Mouse (Mus musculus): ENCODE results near the gene Mrps17. TPM values are rescaled to one million over a fixed set of nuclear protein-coding genes. Genes with fewer than 3 reads are reported as not detected.

Gene Mrps17
- polyA plus RNA-seq, 1 experiment from 2014 or later: 187 TPM

DNA sequence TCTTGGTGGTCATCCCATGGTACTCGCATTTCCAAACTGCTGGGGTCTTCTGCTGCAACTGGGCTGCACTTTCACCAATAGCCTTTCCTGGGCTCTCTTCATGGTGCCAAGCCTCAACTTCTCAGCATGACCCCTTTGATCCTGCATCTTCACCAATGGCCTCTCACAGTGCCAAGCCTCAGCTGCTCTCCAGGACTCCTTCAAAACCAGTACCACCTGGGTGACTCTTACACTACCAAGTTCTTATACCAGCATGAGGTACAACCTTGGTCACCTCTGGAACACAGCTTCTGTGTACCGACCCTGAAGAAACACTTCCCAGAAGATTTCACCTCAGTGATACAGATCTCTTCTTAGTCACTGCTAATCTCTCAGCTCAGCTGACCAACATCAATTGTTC, 6.9 kb upstream of the Mrps17 start, which contains the start of gene Sept14:
TSS of gene Sept14 (minus strand) at position 101 of the 400 bp plus-strand sequence.
- no peaks in the 10 kb centered on the region for H3K9me3 ChIP-seq

DNA sequence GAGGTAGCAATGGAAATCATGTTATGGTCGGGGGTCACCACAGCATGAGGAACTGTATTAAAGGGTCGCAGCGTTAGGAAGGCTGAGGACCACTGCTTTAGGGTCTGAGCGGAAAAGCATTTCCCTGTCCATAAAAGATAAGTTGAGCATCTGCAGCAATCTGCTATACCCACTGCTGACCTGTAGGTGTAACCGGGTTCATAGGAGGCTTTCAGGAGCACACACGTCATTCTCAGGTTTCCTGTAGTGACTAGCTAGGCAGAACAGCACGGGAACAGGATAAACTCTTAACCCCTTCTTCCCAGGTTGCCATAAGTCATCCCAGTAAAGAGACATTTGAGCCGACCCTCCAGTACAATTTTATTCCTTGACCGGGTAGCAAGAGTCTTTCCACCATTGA, 1.7 kb downstream of the Mrps17 start:
- no peak overlapping the region for H3K4me3 ChIP-seq
- no peak overlapping the region for H3K4me2 ChIP-seq (replicated peaks)
- no peak for ATAC-seq (ENCODE audit: insufficient number of reproducible peaks, insufficient read depth, low FRiP score, low TSS enrichment)
- no peak overlapping the region for H3K9ac ChIP-seq
- H3K4me1 ChIP-seq: peaks cover 7% of the 10 kb centered on the region; the same call in 1 of the 2 replicates
- 79% methylated on average over 9 of the region's 9 CpGs for WGBS
- H3K27me3 ChIP-seq: no peaks in the 10 kb centered on the region
- no peak overlapping the region for H3K27ac ChIP-seq
- peaks cover 36% of the 10 kb centered on the region for H3K36me3 ChIP-seq
- H3K9me3 ChIP-seq: no peaks in the 10 kb centered on the region

More for the DNA sequence above, 6.9 kb upstream of the Mrps17 start, which contains the start of gene Sept14:
- no peaks in the 10 kb centered on the region for H3K27me3 ChIP-seq
- no peak within 1 kb of the TSS for H3K4me3 ChIP-seq
- no peak within 1 kb of the TSS for H3K27ac ChIP-seq
- no peaks in the 10 kb centered on the region for H3K36me3 ChIP-seq
- H3K4me2 ChIP-seq (replicated peaks): no peak within 1 kb of the TSS
- no peak within 1 kb of the TSS for H3K9ac ChIP-seq
- H3K4me1 ChIP-seq: no peaks in the 10 kb centered on the region
- no peak for ATAC-seq (ENCODE audit: insufficient number of reproducible peaks, insufficient read depth, low FRiP score, low TSS enrichment)
- WGBS: 71% methylated on average over 2 of the region's 2 CpGs

- no peaks in the 10 kb centered on the region for H3K9me3 ChIP-seq
- WGBS: 85% methylated on average over 3 of the region's 3 CpGs
- no peak overlapping the region for H3K27ac ChIP-seq
- no peak for ATAC-seq (ENCODE audit: insufficient number of reproducible peaks, insufficient read depth, low FRiP score, low TSS enrichment)
- peaks cover 36% of the 10 kb centered on the region for H3K36me3 ChIP-seq
- no peak overlapping the region for H3K4me2 ChIP-seq (replicated peaks)
- H3K4me1 ChIP-seq: peaks cover 7% of the 10 kb centered on the region; the same call in 1 of the 2 replicates
- no peak overlapping the region for H3K4me3 ChIP-seq
- no peak overlapping the region for H3K9ac ChIP-seq
- no peaks in the 10 kb centered on the region for H3K27me3 ChIP-seq
Measured at GRCm38 (mm10) chr5:129720176-129720575, 4.9 kb downstream of the Mrps17 start.

DNA sequence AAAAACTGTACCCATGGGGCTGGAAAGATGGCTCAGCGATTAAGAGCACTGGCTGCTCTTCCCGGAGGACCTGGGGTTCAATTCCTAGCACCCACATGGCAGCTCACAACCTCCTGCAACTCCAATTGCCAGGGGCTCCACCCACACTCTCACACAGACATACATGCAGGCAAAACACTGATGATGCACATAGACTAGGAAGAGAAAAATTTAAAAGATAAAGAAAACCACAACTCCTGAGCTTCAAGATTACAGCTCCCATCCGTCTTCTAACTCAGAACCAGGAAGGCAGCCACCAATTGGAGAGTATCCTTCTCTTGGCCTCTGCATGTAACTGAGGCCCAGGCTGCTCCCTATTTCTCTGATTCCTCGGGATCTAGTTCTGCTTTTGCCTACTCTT, 9.0 kb downstream of the Mrps17 start:
- WGBS: 61% methylated on average over 4 of the region's 4 CpGs
- H3K27ac ChIP-seq: 0 out of 2 replicates have a peak overlapping the region, but pooled peaks have one; percentile 96
- H3K9ac ChIP-seq: peak overlapping the region; percentile 93

GRCm38 (mm10) chr5:129724834-129725773, 9.8 kb downstream of the Mrps17 start, which contains the start of gene Nipsnap2:
Gene Nipsnap2, plus strand, starts transcription at chr5:129725063.
- H3K4me3 ChIP-seq: peak within 1 kb of the TSS; percentile 88
- peaks cover 1% of the 10 kb centered on the region; the same call in 1 of the 2 replicates for H3K36me3 ChIP-seq
- no peaks in the 10 kb centered on the region for H3K27me3 ChIP-seq
- H3K4me1 ChIP-seq: peaks cover 10% of the 10 kb centered on the region; the same call in 1 of the 2 replicates
- WGBS: under 1% methylated on average over 87 of the region's 93 CpGs
- ATAC-seq (ENCODE audit: insufficient number of reproducible peaks, insufficient read depth, low FRiP score, low TSS enrichment): peak; percentile 92
- H3K4me2 ChIP-seq (replicated peaks): peak within 1 kb of the TSS; percentile 51
- H3K9ac ChIP-seq: peak within 1 kb of the TSS; percentile 93
- peak within 1 kb of the TSS; percentile 96 for H3K27ac ChIP-seq
- no peaks in the 10 kb centered on the region for H3K9me3 ChIP-seq

More for the DNA sequence above, 9.0 kb downstream of the Mrps17 start:
- Histone ChIP-seq H3K36me3 (peaks cover 10% of the 10 kb centered on the region), H3K4me3 (peak overlapping the region; percentile 88), H3K4me1 (peaks cover 10% of the 10 kb centered on the region; the same call in 1 of the 2 replicates), H3K4me2 (replicated peaks) (peak overlapping the region; percentile 51), H3K9me3 (no peaks in the 10 kb centered on the region), H3K27me3 (no peaks in the 10 kb centered on the region)
- ATAC-seq (ENCODE audit: insufficient number of reproducible peaks, insufficient read depth, low FRiP score, low TSS enrichment): no peak

DNA sequence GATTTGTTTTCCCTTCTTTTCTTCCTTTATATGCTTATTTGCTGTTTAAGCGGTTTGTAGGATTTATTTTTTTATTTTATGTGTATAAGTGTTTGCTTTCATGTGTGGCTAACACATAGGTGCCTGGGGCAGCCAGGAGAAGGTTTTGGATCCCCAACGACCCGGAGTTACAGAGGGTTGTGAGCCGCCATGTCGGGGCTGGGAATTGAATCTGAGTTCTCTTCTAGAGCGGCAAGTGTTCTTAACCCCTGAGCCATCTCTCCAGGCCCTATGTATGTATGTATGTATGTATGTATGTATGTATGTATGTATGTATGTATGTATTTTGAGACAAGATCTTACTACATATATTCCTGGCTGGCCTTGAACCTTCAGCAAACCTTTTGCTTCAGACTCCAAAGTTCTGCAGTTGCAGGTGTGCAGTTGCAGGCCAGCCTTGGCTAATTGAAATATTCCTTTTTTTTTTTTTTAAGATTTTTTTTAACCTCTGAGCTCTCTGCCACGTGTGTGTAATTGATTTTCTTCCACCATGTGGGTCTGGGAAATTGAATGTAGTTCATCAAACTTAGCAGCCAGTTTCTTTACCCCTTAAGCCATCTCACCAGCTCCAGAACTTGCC, 10.6 kb downstream of the Mrps17 start:
- H3K4me3 ChIP-seq: peak overlapping the region; percentile 88
- WGBS: 17% methylated on average over 7 of the region's 7 CpGs
- H3K4me1 ChIP-seq: peaks cover 18% of the 10 kb centered on the region; the same call in 1 of the 2 replicates
- peak overlapping the region; percentile 96; the same call in 1 of the 2 replicates for H3K27ac ChIP-seq
- ATAC-seq (ENCODE audit: insufficient number of reproducible peaks, insufficient read depth, low FRiP score, low TSS enrichment): no peak
- no peaks in the 10 kb centered on the region for H3K9me3 ChIP-seq
- no peaks in the 10 kb centered on the region for H3K36me3 ChIP-seq
- peak overlapping the region; percentile 51 for H3K4me2 ChIP-seq (replicated peaks)
- no peaks in the 10 kb centered on the region for H3K27me3 ChIP-seq
- H3K9ac ChIP-seq: peak overlapping the region; percentile 93

DNA sequence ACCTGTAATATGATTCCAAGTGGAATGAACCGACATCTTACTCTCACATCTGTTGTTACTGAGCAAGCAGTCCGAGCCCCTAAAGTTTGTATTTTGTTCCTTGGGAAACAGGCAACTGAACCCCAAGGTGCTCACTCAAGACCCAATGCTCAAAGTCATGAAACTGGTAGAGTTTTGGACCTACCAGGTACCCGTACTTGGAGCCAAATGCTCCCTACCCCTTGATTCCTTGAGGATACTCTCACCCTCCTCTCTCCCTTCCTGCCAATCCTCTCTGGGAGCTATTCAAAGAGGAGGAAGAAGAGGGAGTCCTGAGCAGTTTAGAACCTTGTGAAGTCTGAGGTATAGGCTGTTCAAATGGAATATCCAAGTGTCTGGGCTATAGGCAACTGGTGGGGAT, 11.5 kb downstream of the Mrps17 start:
- no peak overlapping the region for H3K4me3 ChIP-seq
- H3K36me3 ChIP-seq: no peaks in the 10 kb centered on the region
- no peaks in the 10 kb centered on the region for H3K9me3 ChIP-seq
- H3K27ac ChIP-seq: no peak overlapping the region
- H3K9ac ChIP-seq: no peak overlapping the region
- ATAC-seq (ENCODE audit: insufficient number of reproducible peaks, insufficient read depth, low FRiP score, low TSS enrichment): no peak
- 63% methylated on average over 3 of the region's 3 CpGs for WGBS
- peaks cover 20% of the 10 kb centered on the region; the same call in 1 of the 2 replicates for H3K4me1 ChIP-seq
- no peaks in the 10 kb centered on the region for H3K27me3 ChIP-seq
- H3K4me2 ChIP-seq (replicated peaks): no peak overlapping the region

DNA sequence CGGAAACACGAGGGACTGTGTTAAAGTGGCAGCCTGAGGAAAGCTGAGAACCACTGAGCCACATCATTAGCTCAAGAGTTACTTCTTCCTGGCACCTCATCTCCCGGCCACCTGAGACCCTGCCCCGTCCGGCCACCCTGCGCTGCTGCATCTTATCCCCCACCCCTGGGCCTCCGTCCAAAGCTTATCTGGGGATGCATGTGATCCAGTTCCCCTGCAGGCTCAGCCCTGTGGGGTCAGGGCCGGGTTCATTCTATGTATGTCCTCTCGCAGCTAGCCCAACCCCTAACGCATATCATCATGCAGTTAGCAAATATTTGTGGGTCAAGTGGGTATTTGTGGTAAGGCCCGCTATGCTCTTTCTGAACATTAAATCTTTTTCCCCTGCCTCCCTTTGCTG, 14.0 kb downstream of the Mrps17 start:
- no peaks in the 10 kb centered on the region for H3K36me3 ChIP-seq
- peaks cover 20% of the 10 kb centered on the region; the same call in 1 of the 2 replicates for H3K4me1 ChIP-seq
- H3K9ac ChIP-seq: no peak overlapping the region
- ATAC-seq (ENCODE audit: insufficient number of reproducible peaks, insufficient read depth, low FRiP score, low TSS enrichment): no peak
- H3K27me3 ChIP-seq: no peaks in the 10 kb centered on the region
- 52% methylated on average over 11 of the region's 11 CpGs for WGBS
- no peak overlapping the region for H3K4me2 ChIP-seq (replicated peaks)
- H3K9me3 ChIP-seq: no peaks in the 10 kb centered on the region
- no peak overlapping the region for H3K4me3 ChIP-seq
- H3K27ac ChIP-seq: 0 out of 2 replicates have a peak overlapping the region, but pooled peaks have one; percentile 17

GRCm38 (mm10) chr5:129730344-129730743, 15.0 kb downstream of the Mrps17 start:
- 68% methylated on average over 11 of the region's 11 CpGs for WGBS
- Histone ChIP-seq H3K27ac (0 out of 2 replicates have a peak overlapping the region, but pooled peaks have one; percentile 11), H3K27me3 (no peaks in the 10 kb centered on the region), H3K4me1 (peaks cover 20% of the 10 kb centered on the region; the same call in 1 of the 2 replicates), H3K36me3 (no peaks in the 10 kb centered on the region), H3K9me3 (no peaks in the 10 kb centered on the region), H3K9ac (no peak overlapping the region; the same call in 1 of the 2 replicates), H3K4me2 (replicated peaks) (no peak overlapping the region), H3K4me3 (no peak overlapping the region)
- ATAC-seq (ENCODE audit: insufficient number of reproducible peaks, insufficient read depth, low FRiP score, low TSS enrichment): no peak

GRCm38 (mm10) chr5:129731021-129731420, 15.7 kb downstream of the Mrps17 start:
- Histone ChIP-seq H3K36me3 (no peaks in the 10 kb centered on the region), H3K27me3 (no peaks in the 10 kb centered on the region), H3K4me1 (peaks cover 16% of the 10 kb centered on the region; the same call in 1 of the 2 replicates), H3K4me3 (no peak overlapping the region), H3K9me3 (no peaks in the 10 kb centered on the region), H3K4me2 (replicated peaks) (no peak overlapping the region), H3K27ac (no peak overlapping the region), H3K9ac (no peak overlapping the region)
- 49% methylated on average over 5 of the region's 5 CpGs for WGBS
- ATAC-seq (ENCODE audit: insufficient number of reproducible peaks, insufficient read depth, low FRiP score, low TSS enrichment): no peak

GRCm38 (mm10) chr5:129740976-129741375, 25.7 kb downstream of the Mrps17 start:
- no peak for ATAC-seq (ENCODE audit: insufficient number of reproducible peaks, insufficient read depth, low FRiP score, low TSS enrichment)
- WGBS: 83% methylated on average over 1 of the region's 1 CpGs

More at GRCm38 (mm10) chr5:129740976-129741375, 25.7 kb downstream of the Mrps17 start:
- Histone ChIP-seq H3K36me3 (peaks cover 55% of the 10 kb centered on the region), H3K4me1 (no peaks in the 10 kb centered on the region), H3K9ac (no peak overlapping the region), H3K27me3 (no peaks in the 10 kb centered on the region), H3K4me2 (replicated peaks) (no peak overlapping the region), H3K27ac (no peak overlapping the region), H3K4me3 (no peak overlapping the region), H3K9me3 (no peaks in the 10 kb centered on the region)

Measured in embryonic facial prominence, embryonic 12.5 days (tissue).